Mouse (Mus musculus): ENCODE results near the gene Cemip.

GRCm38 (mm10) chr7:84026090-84026489 lies 60.2 kb downstream of the Cemip start:
- TF ChIP-seq POLR2AphosphoS2 (IDR thresholded peaks at IDR 0.05; ENCODE audit: insufficient read length, low read depth) (no peak), POLR2A (IDR thresholded peaks at IDR 0.05; ENCODE audit: insufficient read length, low read depth) (no peak), MYOD1 (IDR thresholded peaks at IDR 0.05; ENCODE audit: control insufficient read depth in 1 of 3, insufficient read length in 2 of 3, low read depth in 2 of 3) (peak in 2 of 3 experiments; percentile 90 to 99), E2F4 (IDR thresholded peaks at IDR 0.05; ENCODE audit: insufficient read depth) (no peak), TCF3 (IDR thresholded peaks at IDR 0.05; ENCODE audit: insufficient read length, low read depth) (peak; percentile 68), REST (IDR thresholded peaks at IDR 0.05; ENCODE audit: insufficient read depth, insufficient read length) (no peak), TCF12 (IDR thresholded peaks at IDR 0.05; ENCODE audit: insufficient read depth, poor library complexity, severe bottlenecking) (peak; percentile 87), USF1 (IDR thresholded peaks at IDR 0.05; ENCODE audit: low read depth) (no peak), MAX (IDR thresholded peaks at IDR 0.05; ENCODE audit: low read depth) (no peak), MYOG (IDR thresholded peaks at IDR 0.05; ENCODE audit: control insufficient read depth in 1 of 3, insufficient read depth in 1 of 3, insufficient read length in 2 of 3, low read depth in 2 of 3) (peak; percentile 57 to 98 (median 93)), CEBPB (IDR thresholded peaks at IDR 0.05; ENCODE audit: insufficient read depth, poor library complexity, severe bottlenecking) (no peak), SRF (IDR thresholded peaks at IDR 0.05; ENCODE audit: control insufficient read depth, insufficient read length, low read depth) (no peak)
